Mouse (Mus musculus): ENCODE results near the gene Myd88. TPM values are rescaled to one million over a fixed set of nuclear protein-coding genes. Genes with fewer than 3 reads are reported as not detected.
A peak's percentile ranks its signal among the peaks of the same experiment; 100 is the strongest.
"Not testable (repeated sequence)": the region's sequence is repeated elsewhere in the genome, so short reads cannot be mapped to it uniquely, and the experiment has no call there.

The Myd88 gene
- total RNA-seq (2021), result 1 to 10 TPM; 5.1 to 6.0 TPM
- long read RNA-seq, experiment 1, transcript Myd88-201 (6 exons, 1,960 nt), result major isoform, 8 of 13 reads
- long read RNA-seq, experiment 1, partial matches to known transcripts, result 0 of 13 reads
- long read RNA-seq, experiment 1, other reads (novel, unspliced or antisense), result 5 of 13 reads
- long read RNA-seq, experiment 2, transcript Myd88-201 (6 exons, 1,960 nt), result major isoform, 6 of 8 reads
- long read RNA-seq, experiment 2, partial matches to known transcripts, result 0 of 8 reads
- long read RNA-seq, experiment 2, other reads (novel, unspliced or antisense), result 2 of 8 reads

GRCm38 (mm10) chr9:119340909-119341816 is at the start of gene Myd88:
Gene Myd88, minus strand, starts transcription at chr9:119341411.
- peak; percentile 93 to 97 for DNase-seq (ENCODE audit: low spot score in 2 of 2)

- no peak for DNase-seq (ENCODE audit: low spot score in 2 of 2)
These were observed 49.0 kb upstream of the Myd88 start for GRCm38 (mm10) chr9:119390214-119390613.

GRCm38 (mm10) chr9:119388956-119389355 is 47.7 kb upstream of the Myd88 start:
- no peak for DNase-seq (ENCODE audit: low spot score in 2 of 2)

GRCm38 (mm10) chr9:119382603-119383002 is 41.4 kb upstream of the Myd88 start:
- peak; percentile 18 to 29 for DNase-seq (ENCODE audit: low spot score in 2 of 2)

- DNase-seq (ENCODE audit: low spot score in 2 of 2), result no peak
These were observed 37.0 kb upstream of the Myd88 start for GRCm38 (mm10) chr9:119378231-119378630.

GRCm38 (mm10) chr9:119375556-119375955 is 34.3 kb upstream of the Myd88 start:
- DNase-seq (ENCODE audit: low spot score in 2 of 2), result no peak

GRCm38 (mm10) chr9:119375008-119375407 is 33.8 kb upstream of the Myd88 start:
- no peak for DNase-seq (ENCODE audit: low spot score in 2 of 2)

GRCm38 (mm10) chr9:119371251-119371650 is 30.0 kb upstream of the Myd88 start:
- DNase-seq (ENCODE audit: low spot score in 2 of 2), result no peak

- DNase-seq (ENCODE audit: low spot score in 2 of 2), result not testable (repeated sequence)
These were observed 29.6 kb upstream of the Myd88 start for GRCm38 (mm10) chr9:119370770-119371169.

GRCm38 (mm10) chr9:119368367-119368766 is 27.2 kb upstream of the Myd88 start:
- no peak for DNase-seq (ENCODE audit: low spot score in 2 of 2)

- no peak for DNase-seq (ENCODE audit: low spot score in 2 of 2)
These were observed 24.1 kb upstream of the Myd88 start, which contains the start of gene Slc22a14 for GRCm38 (mm10) chr9:119365284-119365683. Gene Slc22a14, minus strand, starts transcription at chr9:119365553.

GRCm38 (mm10) chr9:119363229-119363628 is 22.0 kb upstream of the Myd88 start:
- no peak for DNase-seq (ENCODE audit: low spot score in 2 of 2)

- DNase-seq (ENCODE audit: low spot score in 2 of 2), result no peak
These were observed 20.2 kb upstream of the Myd88 start for GRCm38 (mm10) chr9:119361416-119361815.

GRCm38 (mm10) chr9:119358058-119358429 is 16.8 kb upstream of the Myd88 start:
- no peak for DNase-seq (ENCODE audit: low spot score in 2 of 2)

- peak; percentile 81 to 88 for DNase-seq (ENCODE audit: low spot score in 2 of 2)
These were observed 16.3 kb upstream of the Myd88 start, which contains the start of gene Xylb for GRCm38 (mm10) chr9:119357331-119358057. Gene Xylb, plus strand, starts transcription at chr9:119357381.

- DNase-seq (ENCODE audit: low spot score in 2 of 2), result no peak
These were observed 14.7 kb upstream of the Myd88 start for GRCm38 (mm10) chr9:119355943-119356342.

GRCm38 (mm10) chr9:119353926-119354325 is 12.7 kb upstream of the Myd88 start:
- no peak for DNase-seq (ENCODE audit: low spot score in 2 of 2)

GRCm38 (mm10) chr9:119352060-119352459 is 10.8 kb upstream of the Myd88 start:
- DNase-seq (ENCODE audit: low spot score in 2 of 2), result peak; percentile 48 to 55

GRCm38 (mm10) chr9:119350947-119351705 is 9.9 kb upstream of the Myd88 start:
- DNase-seq (ENCODE audit: low spot score in 2 of 2), result no peak

GRCm38 (mm10) chr9:119350531-119350930 is 9.3 kb upstream of the Myd88 start:
- DNase-seq (ENCODE audit: low spot score in 2 of 2), result no peak

- no peak for DNase-seq (ENCODE audit: low spot score in 2 of 2)
These were observed 5.2 kb upstream of the Myd88 start for GRCm38 (mm10) chr9:119346376-119346775.

All from layer of hippocampus, postnatal 14 days (tissue).